Mouse (Mus musculus) forebrain, embryonic 12.5 days (tissue): Measurements from ENCODE around the gene Dclk2. TPM values are rescaled to one million over a fixed set of nuclear protein-coding genes. Genes with fewer than 3 reads are reported as not detected.

ENCODE experiments used
- ATAC-seq: fragments of 200-750 bp; cut with Nextera tagmentation; 2 replicates; pipeline ENCODE4 v1.8.0; 2017; ENCODE audit warnings: moderate TSS enrichment; ENCODE audit not compliant: low FRiP score
- H3K27ac ChIP-seq: fragments of 300-500 bp; sonication (generic); 2 replicates; pipeline ENCODE4 v1.5.1; 2016; ENCODE audit warnings: mild to moderate bottlenecking
- H3K27me3 ChIP-seq: fragments of 300-500 bp; sonication (generic); 2 replicates; pipeline ENCODE4 v1.6.1; 2016; ENCODE audit warnings: mild to moderate bottlenecking
- H3K36me3 ChIP-seq: fragments of 300-500 bp; sonication (generic); replicated peaks from 2 replicates; pipeline ENCODE4 v1.6.1; 2016; ENCODE audit warnings: mild to moderate bottlenecking
- H3K4me1 ChIP-seq: fragments of 300-500 bp; sonication (generic); 2 replicates; pipeline ENCODE4 v1.6.1; 2016
- H3K4me2 ChIP-seq: fragments of 300-500 bp; sonication (generic); 2 replicates; pipeline ENCODE4 v1.6.1; 2016; ENCODE audit warnings: mild to moderate bottlenecking, moderate library complexity
- H3K4me3 ChIP-seq: fragments of 300-500 bp; sonication (generic); replicated peaks from 2 replicates; pipeline ENCODE4 v1.5.1; 2016; ENCODE audit warnings: mild to moderate bottlenecking
- H3K9ac ChIP-seq: fragments of 300-500 bp; sonication (generic); 2 replicates; pipeline ENCODE4 v1.6.1; 2016; ENCODE audit warnings: mild to moderate bottlenecking
- H3K9me3 ChIP-seq: fragments of 300-500 bp; sonication (generic); 2 replicates; pipeline ENCODE4 v1.6.1; 2016
- WGBS: fragments of 180-500 bp; shearing (Covaris S2); methylation state at CpG from one replicate; pipeline ENCODE4 v1.1.7; 2016; 5-methylcytosine and 5-hydroxymethylcytosine counted together
- polyA plus RNA-seq: library from polyadenylated mRNA; unstranded; fragments of >200 nt; fragmentation: Nextera tagmentation; extraction: Ambion mirVana; gene quantifications from 2 replicates; pipeline ENCODE4 v1.2.1, GENCODE M21; 2016

Dclk2 gene
- polyA plus RNA-seq, 1 experiment from 2014 or later = 79.3 TPM

- ATAC-seq = no peak
- WGBS = 92% methylated on average over 4 of the region's 4 CpGs
- no peaks in the 10 kb centered on the region for H3K27me3 ChIP-seq
- no peak overlapping the region for H3K27ac ChIP-seq
- H3K4me3 ChIP-seq = no peak overlapping the region
- H3K36me3 ChIP-seq = peaks cover 3% of the 10 kb centered on the region
- H3K4me1 ChIP-seq = peaks cover 57% of the 10 kb centered on the region
- no peak overlapping the region for H3K9ac ChIP-seq
- H3K4me2 ChIP-seq = no peak overlapping the region
- H3K9me3 ChIP-seq = no peaks in the 10 kb centered on the region
Observed at GRCm38 (mm10) chr3:86835180-86835579, 85.5 kb downstream of the Dclk2 start.

GRCm38 (mm10) chr3:86834341-86834740 lies 86.3 kb downstream of the Dclk2 start:
- ATAC-seq = no peak
- WGBS = 63% methylated on average over 7 of the region's 7 CpGs
- Histone ChIP-seq H3K4me1 (peaks cover 49% of the 10 kb centered on the region), H3K36me3 (peaks cover 3% of the 10 kb centered on the region), H3K27me3 (no peaks in the 10 kb centered on the region), H3K9me3 (no peaks in the 10 kb centered on the region), H3K9ac (no peak overlapping the region), H3K4me2 (no peak overlapping the region), H3K4me3 (no peak overlapping the region), H3K27ac (peak overlapping the region; percentile 31; the same call in 1 of the 2 replicates)

GRCm38 (mm10) chr3:86832591-86833267 lies 87.9 kb downstream of the Dclk2 start:
- H3K27me3 ChIP-seq = no peaks in the 10 kb centered on the region
- H3K4me2 ChIP-seq = no peak overlapping the region
- WGBS = 13% methylated on average over 14 of the region's 14 CpGs
- H3K9me3 ChIP-seq = no peaks in the 10 kb centered on the region
- peaks cover 44% of the 10 kb centered on the region for H3K4me1 ChIP-seq
- no peak overlapping the region for H3K9ac ChIP-seq
- H3K36me3 ChIP-seq = peaks cover 3% of the 10 kb centered on the region
- H3K27ac ChIP-seq = peak overlapping the region; percentile 75
- peak; percentile 76 for ATAC-seq
- H3K4me3 ChIP-seq = no peak overlapping the region

- peak overlapping the region; percentile 75 for H3K27ac ChIP-seq
- H3K4me2 ChIP-seq = no peak overlapping the region
- WGBS = 56% methylated on average over 8 of the region's 8 CpGs
- H3K36me3 ChIP-seq = peaks cover 3% of the 10 kb centered on the region
- H3K4me3 ChIP-seq = no peak overlapping the region
- H3K27me3 ChIP-seq = no peaks in the 10 kb centered on the region
- no peak overlapping the region for H3K9ac ChIP-seq
- H3K9me3 ChIP-seq = no peaks in the 10 kb centered on the region
- no peak for ATAC-seq
- H3K4me1 ChIP-seq = peaks cover 44% of the 10 kb centered on the region
Observed at GRCm38 (mm10) chr3:86832115-86832514, 88.5 kb downstream of the Dclk2 start.

- Histone ChIP-seq H3K27me3 (no peaks in the 10 kb centered on the region), H3K9me3 (no peaks in the 10 kb centered on the region), H3K4me3 (no peak overlapping the region), H3K4me1 (peaks cover 18% of the 10 kb centered on the region), H3K36me3 (peaks cover 6% of the 10 kb centered on the region), H3K4me2 (no peak overlapping the region), H3K27ac (no peak overlapping the region), H3K9ac (no peak overlapping the region)
- WGBS = 95% methylated on average over 3 of the region's 3 CpGs
- ATAC-seq = no peak
Observed at GRCm38 (mm10) chr3:86827506-86827905, 93.1 kb downstream of the Dclk2 start.

GRCm38 (mm10) chr3:86821383-86821782 lies 99.3 kb downstream of the Dclk2 start:
- no peak overlapping the region for H3K27ac ChIP-seq
- peaks cover 14% of the 10 kb centered on the region for H3K36me3 ChIP-seq
- no peak overlapping the region for H3K4me3 ChIP-seq
- ATAC-seq = no peak
- 86% methylated on average over 3 of the region's 3 CpGs for WGBS
- no peaks in the 10 kb centered on the region for H3K9me3 ChIP-seq
- H3K27me3 ChIP-seq = no peaks in the 10 kb centered on the region
- H3K4me2 ChIP-seq = no peak overlapping the region
- H3K9ac ChIP-seq = no peak overlapping the region
- peaks cover 16% of the 10 kb centered on the region for H3K4me1 ChIP-seq

GRCm38 (mm10) chr3:86820344-86820743 lies 100.3 kb downstream of the Dclk2 start:
- Histone ChIP-seq H3K27ac (no peak overlapping the region), H3K9me3 (no peaks in the 10 kb centered on the region)
- ATAC-seq = no peak

GRCm38 (mm10) chr3:86819372-86819771 lies 101.3 kb downstream of the Dclk2 start:
- peaks cover 25% of the 10 kb centered on the region for H3K36me3 ChIP-seq
- ATAC-seq = no peak
- 94% methylated on average over 6 of the region's 6 CpGs for WGBS
- H3K9ac ChIP-seq = no peak overlapping the region
- peaks cover 16% of the 10 kb centered on the region for H3K4me1 ChIP-seq
- H3K27me3 ChIP-seq = no peaks in the 10 kb centered on the region
- no peak overlapping the region for H3K4me2 ChIP-seq
- no peak overlapping the region for H3K27ac ChIP-seq
- no peak overlapping the region for H3K4me3 ChIP-seq
- H3K9me3 ChIP-seq = no peaks in the 10 kb centered on the region

More at GRCm38 (mm10) chr3:86820344-86820743, 100.3 kb downstream of the Dclk2 start:
- Histone ChIP-seq H3K4me2 (no peak overlapping the region), H3K4me3 (no peak overlapping the region), H3K27me3 (no peaks in the 10 kb centered on the region), H3K9ac (no peak overlapping the region), H3K4me1 (peaks cover 16% of the 10 kb centered on the region), H3K36me3 (peaks cover 15% of the 10 kb centered on the region)
- 87% methylated on average over 10 of the region's 10 CpGs for WGBS

- peak; percentile 55; the same call in 1 of the 2 replicates for ATAC-seq
- no peak overlapping the region for H3K9ac ChIP-seq
- H3K27me3 ChIP-seq = no peaks in the 10 kb centered on the region
- H3K4me1 ChIP-seq = peaks cover 16% of the 10 kb centered on the region
- WGBS = 40% methylated on average over 13 of the region's 13 CpGs
- H3K4me2 ChIP-seq = no peak overlapping the region
- no peaks in the 10 kb centered on the region for H3K9me3 ChIP-seq
- peaks cover 24% of the 10 kb centered on the region for H3K36me3 ChIP-seq
- peak overlapping the region; percentile 32; the same call in 1 of the 2 replicates for H3K27ac ChIP-seq
- H3K4me3 ChIP-seq = no peak overlapping the region
Observed at GRCm38 (mm10) chr3:86818001-86818585, 102.6 kb downstream of the Dclk2 start.

- Histone ChIP-seq H3K4me1 (peaks cover under 1% of the 10 kb centered on the region), H3K27me3 (no peaks in the 10 kb centered on the region), H3K4me2 (no peak overlapping the region), H3K4me3 (no peak overlapping the region), H3K9ac (no peak overlapping the region), H3K36me3 (peaks cover 16% of the 10 kb centered on the region), H3K27ac (no peak overlapping the region), H3K9me3 (no peaks in the 10 kb centered on the region)
- ATAC-seq = peak; percentile 85
- WGBS = 19% methylated on average over 3 of the region's 3 CpGs
Observed at GRCm38 (mm10) chr3:86812689-86813088, 108.0 kb downstream of the Dclk2 start.

- no peaks in the 10 kb centered on the region for H3K9me3 ChIP-seq
- no peak overlapping the region for H3K9ac ChIP-seq
- H3K4me3 ChIP-seq = no peak overlapping the region
- H3K27me3 ChIP-seq = no peaks in the 10 kb centered on the region
- no peak overlapping the region for H3K4me2 ChIP-seq
- peaks cover 19% of the 10 kb centered on the region for H3K36me3 ChIP-seq
- H3K4me1 ChIP-seq = no peaks in the 10 kb centered on the region; the same call in 1 of the 2 replicates
- no peak for ATAC-seq
- no peak overlapping the region for H3K27ac ChIP-seq
- WGBS = 90% methylated on average over 5 of the region's 5 CpGs
Observed at GRCm38 (mm10) chr3:86810908-86811307, 109.7 kb downstream of the Dclk2 start.

- H3K27ac ChIP-seq = no peak overlapping the region
- no peak overlapping the region for H3K4me3 ChIP-seq
- ATAC-seq = no peak
- peaks cover 24% of the 10 kb centered on the region for H3K36me3 ChIP-seq
- no peaks in the 10 kb centered on the region for H3K27me3 ChIP-seq
- no peaks in the 10 kb centered on the region for H3K9me3 ChIP-seq
- WGBS = 73% methylated on average over 2 of the region's 2 CpGs
- no peak overlapping the region for H3K4me2 ChIP-seq
- H3K4me1 ChIP-seq = no peaks in the 10 kb centered on the region; the same call in 1 of the 2 replicates
- H3K9ac ChIP-seq = no peak overlapping the region
Observed at GRCm38 (mm10) chr3:86809646-86810045, 111.0 kb downstream of the Dclk2 start.

- no peak for ATAC-seq
- no peaks in the 10 kb centered on the region; the same call in 1 of the 2 replicates for H3K4me1 ChIP-seq
- H3K9ac ChIP-seq = no peak overlapping the region
- no peaks in the 10 kb centered on the region for H3K27me3 ChIP-seq
- no peaks in the 10 kb centered on the region for H3K9me3 ChIP-seq
- H3K27ac ChIP-seq = no peak overlapping the region
- H3K4me3 ChIP-seq = no peak overlapping the region
- H3K4me2 ChIP-seq = no peak overlapping the region
- peaks cover 24% of the 10 kb centered on the region for H3K36me3 ChIP-seq
- 84% methylated on average over 9 of the region's 9 CpGs for WGBS
Observed at GRCm38 (mm10) chr3:86809199-86809598, 111.5 kb downstream of the Dclk2 start.
